Mouse (Mus musculus) limb, embryonic 14.5 days (tissue): Measurements from ENCODE around the gene Vwa5b1. TPM values are rescaled to one million over a fixed set of nuclear protein-coding genes. Genes with fewer than 3 reads are reported as not detected.

ENCODE experiments used
- ATAC-seq: fragments of 200-750 bp; cut with Nextera tagmentation; 2 replicates; pipeline ENCODE4 v1.8.0; 2017; ENCODE audit warnings: low read depth, moderate number of reproducible peaks, moderate TSS enrichment; ENCODE audit not compliant: low FRiP score
- DNase-seq: peaks from one replicate; pipeline ENCODE4 v3.0.0-alpha.2; 2015; ENCODE audit warnings: low spot score
- H3K27ac ChIP-seq: fragments of 300-500 bp; sonication (generic); replicated peaks from 2 replicates; pipeline ENCODE4 v1.5.1; 2014; ENCODE audit warnings: low read depth, mild to moderate bottlenecking, low read length, moderate library complexity, mixed read lengths
- H3K27me3 ChIP-seq: fragments of 300-500 bp; sonication (generic); 2 replicates; pipeline ENCODE4 v1.6.1; 2014; ENCODE audit warnings: low read length, mixed read lengths; ENCODE audit not compliant: control insufficient read depth, insufficient read depth
- H3K36me3 ChIP-seq: fragments of 300-500 bp; sonication (generic); 2 replicates; pipeline ENCODE4 v1.6.1; 2014; ENCODE audit warnings: mild to moderate bottlenecking, low read length, moderate library complexity, mixed read lengths; ENCODE audit not compliant: control insufficient read depth, insufficient read depth
- H3K4me1 ChIP-seq: fragments of 300-500 bp; sonication (generic); 2 replicates; pipeline ENCODE4 v1.6.1; 2014; ENCODE audit warnings: antibody characterized with exemption, low read length, mixed read lengths; ENCODE audit not compliant: control insufficient read depth, insufficient read depth
- H3K4me2 ChIP-seq: fragments of 300-500 bp; sonication (generic); replicated peaks from 2 replicates; pipeline ENCODE4 v1.6.1; 2014; ENCODE audit warnings: low read depth, mild to moderate bottlenecking, low read length, moderate library complexity; ENCODE audit not compliant: severe bottlenecking
- H3K4me3 ChIP-seq: fragments of 300-500 bp; sonication (generic); replicated peaks from 2 replicates; pipeline ENCODE4 v1.5.1; 2014; ENCODE audit warnings: low read length
- H3K9ac ChIP-seq: fragments of 300-500 bp; sonication (generic); 2 replicates; pipeline ENCODE4 v1.6.1; 2014; ENCODE audit warnings: mild to moderate bottlenecking, low read depth, low read length, moderate library complexity; ENCODE audit not compliant: severe bottlenecking
- H3K9me3 ChIP-seq: fragments of 300-500 bp; sonication (generic); 2 replicates; pipeline ENCODE4 v1.6.1; 2016; ENCODE audit warnings: low read length; ENCODE audit not compliant: control insufficient read depth
- POLR2A ChIP-seq: fragments of 200-500 bp; IDR thresholded peaks from 2 replicates; pipeline ENCODE4 v1.8.0; 2012; ENCODE audit warnings: inconsistent platforms, mild to moderate bottlenecking, moderate library complexity, borderline replicate concordance; ENCODE audit not compliant: insufficient read depth, insufficient read length; ENCODE audit errors: extremely low read depth
- WGBS: fragments of 180-500 bp; shearing (Covaris S2); extraction: QIAGEN DNeasy Blood & Tissue Kit; methylation state at CpG from one replicate; pipeline ENCODE4 v1.1.7; 2014; 5-methylcytosine and 5-hydroxymethylcytosine counted together
- polyA plus RNA-seq, 2 experiments: library from polyadenylated mRNA; depleted of rRNA in 1 of 2; stranded (reverse) in 1 of 2; unstranded in 1 of 2; fragments of >200 nt; fragmentation: Nextera tagmentation in 1 of 2; extraction: Ambion mirVana in 1 of 2; gene quantifications; 2 replicates each; pipeline versions ENCODE4 v1.2.1 to v1.2.3; 2012 to 2014

Gene Vwa5b1
- polyA plus RNA-seq, 2 experiments = 0.03 to 0.04 TPM

DNA sequence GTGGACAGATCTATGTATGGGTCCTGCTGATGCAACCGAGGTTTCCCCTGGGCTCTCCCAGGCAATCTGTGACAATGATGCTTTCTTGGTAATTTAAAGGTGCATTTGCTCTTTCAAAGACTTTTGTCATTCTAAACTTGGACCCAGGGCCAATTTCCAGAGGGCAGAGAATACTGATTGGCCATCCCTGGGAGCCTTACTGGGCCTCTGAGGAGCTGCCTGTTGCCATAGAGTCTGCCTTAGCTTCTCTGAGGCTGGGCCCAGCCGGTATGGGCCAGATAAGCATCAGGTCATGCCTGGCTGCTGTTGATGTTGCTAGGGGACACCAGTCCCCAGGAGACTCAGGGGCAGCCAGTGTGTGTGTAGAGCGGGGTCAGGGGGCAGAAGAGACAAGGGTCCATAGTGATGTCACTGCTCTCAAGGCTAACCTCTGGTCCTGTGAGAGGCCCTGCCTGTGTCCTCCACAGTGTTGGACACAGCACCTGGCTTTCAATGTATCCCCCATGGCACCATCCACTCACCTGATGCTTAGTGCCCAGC lies 12.5 kb upstream of the Vwa5b1 start:
- no peaks in the 10 kb centered on the region for H3K27me3 ChIP-seq
- H3K9ac ChIP-seq = no peak overlapping the region
- no peak overlapping the region for H3K4me3 ChIP-seq
- no peaks in the 10 kb centered on the region for H3K36me3 ChIP-seq
- no peak for DNase-seq
- no peak overlapping the region for H3K4me2 ChIP-seq
- no peak for ATAC-seq
- H3K27ac ChIP-seq = no peak overlapping the region
- no peaks in the 10 kb centered on the region for H3K9me3 ChIP-seq
- no peaks in the 10 kb centered on the region for H3K4me1 ChIP-seq
- TF ChIP-seq POLR2A = no peak
- 72% methylated on average over 3 of the region's 3 CpGs for WGBS

DNA sequence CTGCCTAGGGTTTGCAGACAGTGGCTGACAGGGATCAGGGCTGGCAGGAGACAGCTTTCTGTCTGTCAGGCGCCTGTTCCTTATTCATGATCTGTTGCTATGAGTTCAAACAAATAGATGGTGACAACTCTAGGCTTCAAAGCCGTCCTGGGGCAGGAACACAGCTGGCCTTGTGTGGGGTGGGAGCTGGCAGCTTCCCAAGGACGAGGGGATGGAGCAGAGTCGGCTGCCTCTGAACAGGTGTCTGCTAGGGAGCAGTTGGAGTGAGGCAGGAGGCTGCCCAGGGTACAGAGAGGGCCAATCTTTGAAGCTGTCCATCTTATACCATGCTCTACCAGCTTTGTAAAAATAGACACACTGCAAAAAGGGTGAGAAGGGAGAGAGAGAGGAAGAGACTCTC lies 6.6 kb upstream of the Vwa5b1 start:
- TF ChIP-seq POLR2A = no peak
- Histone ChIP-seq H3K4me2 (no peak overlapping the region), H3K27me3 (no peaks in the 10 kb centered on the region), H3K36me3 (no peaks in the 10 kb centered on the region), H3K4me1 (no peaks in the 10 kb centered on the region), H3K9ac (no peak overlapping the region), H3K9me3 (no peaks in the 10 kb centered on the region), H3K27ac (no peak overlapping the region), H3K4me3 (no peak overlapping the region)
- 20% methylated on average over 4 of the region's 4 CpGs for WGBS
- no peak for DNase-seq
- ATAC-seq = no peak

DNA sequence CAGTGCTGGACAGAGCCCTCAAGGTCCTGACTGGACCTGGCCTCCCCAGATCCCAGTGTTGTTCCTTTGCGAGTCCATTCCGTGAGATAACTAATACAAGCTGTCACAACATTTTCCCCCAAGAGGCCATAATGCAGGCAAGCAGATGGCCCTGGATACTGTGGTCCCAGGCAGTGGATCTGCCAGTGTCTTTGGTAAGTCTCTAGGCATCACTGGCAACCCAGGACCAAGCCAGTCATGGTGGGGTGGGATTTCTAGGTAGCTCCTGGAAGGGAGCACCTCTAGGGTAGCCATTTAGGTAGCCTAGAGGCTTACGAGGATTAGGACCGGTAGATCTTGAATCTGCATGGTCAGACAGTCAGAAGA lies 445 bp upstream of the Vwa5b1 start:
- no peak for TF ChIP-seq POLR2A
- H3K36me3 ChIP-seq = no peaks in the 10 kb centered on the region
- H3K4me1 ChIP-seq = no peaks in the 10 kb centered on the region
- WGBS = 39% methylated on average over 4 of the region's 4 CpGs
- H3K4me2 ChIP-seq = no peak overlapping the region
- DNase-seq (no peak), ATAC-seq (no peak)
- no peak overlapping the region for H3K9ac ChIP-seq
- no peaks in the 10 kb centered on the region for H3K27me3 ChIP-seq
- H3K9me3 ChIP-seq = no peaks in the 10 kb centered on the region
- H3K27ac ChIP-seq = no peak overlapping the region
- H3K4me3 ChIP-seq = no peak overlapping the region

GRCm38 (mm10) chr4:138628256-138628655 lies 7.4 kb downstream of the Vwa5b1 start:
- H3K27ac ChIP-seq = no peak overlapping the region
- H3K4me3 ChIP-seq = no peak overlapping the region
- no peaks in the 10 kb centered on the region for H3K9me3 ChIP-seq
- ATAC-seq = no peak
- no peak overlapping the region for H3K4me2 ChIP-seq
- no peak for DNase-seq
- no peak for TF ChIP-seq POLR2A
- peaks cover 3% of the 10 kb centered on the region; the same call in 1 of the 2 replicates for H3K4me1 ChIP-seq
- H3K36me3 ChIP-seq = no peaks in the 10 kb centered on the region
- no peaks in the 10 kb centered on the region for H3K27me3 ChIP-seq
- no peak overlapping the region for H3K9ac ChIP-seq
- WGBS = 69% methylated on average over 5 of the region's 5 CpGs

- H3K27ac ChIP-seq = no peak overlapping the region
- no peaks in the 10 kb centered on the region for H3K9me3 ChIP-seq
- no peak overlapping the region for H3K9ac ChIP-seq
- H3K4me3 ChIP-seq = no peak overlapping the region
- ATAC-seq (no peak), DNase-seq (no peak)
- no peak for TF ChIP-seq POLR2A
- no peaks in the 10 kb centered on the region for H3K27me3 ChIP-seq
- WGBS = 19% methylated on average over 8 of the region's 8 CpGs
- H3K4me2 ChIP-seq = no peak overlapping the region
- no peaks in the 10 kb centered on the region for H3K4me1 ChIP-seq
- H3K36me3 ChIP-seq = no peaks in the 10 kb centered on the region
Measured at GRCm38 (mm10) chr4:138614454-138614853, 21.2 kb downstream of the Vwa5b1 start.

DNA sequence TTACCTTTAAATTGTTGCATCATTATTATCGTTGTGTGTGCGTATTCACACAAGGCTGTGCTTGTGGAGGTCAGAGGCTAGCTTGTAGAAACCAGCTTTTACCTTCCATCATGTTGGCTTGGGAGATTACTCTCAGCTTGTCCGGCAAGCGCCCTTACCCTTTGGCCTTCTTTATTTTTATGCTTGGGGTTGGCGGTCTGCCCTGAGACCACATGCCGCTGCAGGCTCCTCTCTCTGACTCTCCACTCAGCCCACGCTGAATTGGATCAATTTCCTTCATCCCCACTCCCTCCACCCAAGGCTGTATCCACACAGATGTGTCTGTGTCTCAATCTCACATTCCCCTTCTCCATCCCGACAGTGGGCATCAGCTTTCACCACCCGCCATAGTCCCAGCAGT lies 33.8 kb downstream of the Vwa5b1 start:
- no peak overlapping the region for H3K4me3 ChIP-seq
- H3K36me3 ChIP-seq = no peaks in the 10 kb centered on the region
- H3K27me3 ChIP-seq = no peaks in the 10 kb centered on the region
- H3K9ac ChIP-seq = no peak overlapping the region
- WGBS = 73% methylated on average over 9 of the region's 9 CpGs
- ATAC-seq (no peak), DNase-seq (no peak)
- no peaks in the 10 kb centered on the region for H3K9me3 ChIP-seq
- H3K4me2 ChIP-seq = no peak overlapping the region
- no peak for TF ChIP-seq POLR2A
- no peaks in the 10 kb centered on the region for H3K4me1 ChIP-seq
- H3K27ac ChIP-seq = no peak overlapping the region
